Mouse (Mus musculus) kidney, embryonic 16.5 days (tissue): Measurements from ENCODE around the gene Xpnpep2. TPM values are rescaled to one million over a fixed set of nuclear protein-coding genes. Genes with fewer than 3 reads are reported as not detected.

Source experiments
- ATAC-seq: fragments of 200-750 bp; cut with Nextera tagmentation; 2 replicates; pipeline ENCODE4 v1.8.0; 2017; ENCODE audit warnings: moderate TSS enrichment; ENCODE audit not compliant: low FRiP score, low TSS enrichment
- H3K27ac ChIP-seq: fragments of 300-500 bp; sonication (generic); 2 replicates; pipeline ENCODE4 v1.5.1; 2014; ENCODE audit warnings: low read length
- H3K27me3 ChIP-seq: fragments of 300-500 bp; sonication (generic); 2 replicates; pipeline ENCODE4 v1.6.1; 2014; ENCODE audit warnings: low read length, control low read depth, mixed read lengths; ENCODE audit not compliant: insufficient read depth
- H3K36me3 ChIP-seq: fragments of 300-500 bp; sonication (generic); 2 replicates; pipeline ENCODE4 v1.6.1; 2014; ENCODE audit warnings: low read length, control low read depth, mixed read lengths; ENCODE audit not compliant: insufficient read depth
- H3K4me1 ChIP-seq: fragments of 300-500 bp; sonication (generic); 2 replicates; pipeline ENCODE4 v1.6.1; 2014; ENCODE audit warnings: low read length, control low read depth, mixed read lengths; ENCODE audit not compliant: insufficient read depth
- H3K4me2 ChIP-seq: fragments of 300-500 bp; sonication (generic); replicated peaks from 2 replicates; pipeline ENCODE4 v1.6.1; 2014; ENCODE audit warnings: low read depth, low read length
- H3K4me3 ChIP-seq: fragments of 300-500 bp; sonication (generic); 2 replicates; pipeline ENCODE4 v1.5.1; 2014; ENCODE audit warnings: mild to moderate bottlenecking, low read length
- H3K9ac ChIP-seq: fragments of 300-500 bp; sonication (generic); replicated peaks from 2 replicates; pipeline ENCODE4 v1.6.1; 2014; ENCODE audit warnings: low read length
- H3K9me3 ChIP-seq: fragments of 300-500 bp; sonication (generic); 2 replicates; pipeline ENCODE4 v1.6.1; 2016; ENCODE audit warnings: low read length, control low read depth
- WGBS: fragments of 180-500 bp; shearing (Covaris S2); extraction: QIAGEN DNeasy Blood & Tissue Kit; methylation state at CpG from one replicate; pipeline ENCODE4 v1.1.7; 2014; 5-methylcytosine and 5-hydroxymethylcytosine counted together
- polyA plus RNA-seq: library from polyadenylated mRNA; unstranded; fragments of >200 nt; fragmentation: Nextera tagmentation; extraction: Ambion mirVana; gene quantifications from 2 replicates; pipeline ENCODE4 v1.2.1, GENCODE M21; 2015

The Xpnpep2 gene
- polyA plus RNA-seq, 1 experiment from 2014 or later, result 8.3 TPM

GRCm38 (mm10) chrX:48092129-48092528 lies 16.4 kb upstream of the Xpnpep2 start:
- H3K4me3 ChIP-seq, result no peak overlapping the region
- no peaks in the 10 kb centered on the region for H3K9me3 ChIP-seq
- 53% methylated on average over 10 of the region's 10 CpGs for WGBS
- H3K9ac ChIP-seq, result no peak overlapping the region
- 0 out of 2 replicates have a peak, but pooled peaks cover 3% of the 10 kb centered on the region for H3K27me3 ChIP-seq
- H3K4me2 ChIP-seq, result no peak overlapping the region
- no peak overlapping the region for H3K27ac ChIP-seq
- no peaks in the 10 kb centered on the region for H3K4me1 ChIP-seq
- H3K36me3 ChIP-seq, result no peaks in the 10 kb centered on the region
- ATAC-seq, result no peak

GRCm38 (mm10) chrX:48093555-48093954 lies 15.0 kb upstream of the Xpnpep2 start:
- H3K36me3 ChIP-seq, result no peaks in the 10 kb centered on the region
- H3K4me3 ChIP-seq, result no peak overlapping the region
- H3K9ac ChIP-seq, result no peak overlapping the region
- no peak overlapping the region for H3K4me2 ChIP-seq
- no peak overlapping the region for H3K27ac ChIP-seq
- H3K27me3 ChIP-seq, result peaks cover 3% of the 10 kb centered on the region; the same call in 1 of the 2 replicates
- 42% methylated on average over 3 of the region's 3 CpGs for WGBS
- H3K9me3 ChIP-seq, result no peaks in the 10 kb centered on the region
- ATAC-seq, result no peak
- no peaks in the 10 kb centered on the region for H3K4me1 ChIP-seq

- Histone ChIP-seq H3K27me3 (peaks cover 3% of the 10 kb centered on the region; the same call in 1 of the 2 replicates), H3K4me2 (no peak overlapping the region), H3K9ac (no peak overlapping the region), H3K9me3 (no peaks in the 10 kb centered on the region), H3K27ac (no peak overlapping the region), H3K4me3 (no peak overlapping the region), H3K4me1 (no peaks in the 10 kb centered on the region), H3K36me3 (no peaks in the 10 kb centered on the region)
- no peak for ATAC-seq
- 75% methylated on average over 4 of the region's 4 CpGs for WGBS
Observed at GRCm38 (mm10) chrX:48094658-48095057, 13.9 kb upstream of the Xpnpep2 start.

GRCm38 (mm10) chrX:48096580-48096979 lies 11.9 kb upstream of the Xpnpep2 start:
- H3K4me1 ChIP-seq, result no peaks in the 10 kb centered on the region
- H3K9me3 ChIP-seq, result no peaks in the 10 kb centered on the region
- H3K4me2 ChIP-seq, result no peak overlapping the region
- peaks cover 3% of the 10 kb centered on the region; the same call in 1 of the 2 replicates for H3K27me3 ChIP-seq
- H3K36me3 ChIP-seq, result no peaks in the 10 kb centered on the region
- whole genome bisulfite sequencing, result 50% methylated on average over 8 of the region's 8 CpGs
- no peak overlapping the region for H3K9ac ChIP-seq
- H3K4me3 ChIP-seq, result no peak overlapping the region
- H3K27ac ChIP-seq, result no peak overlapping the region
- no peak for ATAC-seq

GRCm38 (mm10) chrX:48098470-48099129 lies 9.9 kb upstream of the Xpnpep2 start:
- WGBS, result 79% methylated on average over 9 of the region's 9 CpGs
- no peaks in the 10 kb centered on the region for H3K36me3 ChIP-seq
- H3K9me3 ChIP-seq, result no peaks in the 10 kb centered on the region
- H3K9ac ChIP-seq, result no peak overlapping the region
- H3K4me2 ChIP-seq, result no peak overlapping the region
- H3K27me3 ChIP-seq, result peaks cover 3% of the 10 kb centered on the region; the same call in 1 of the 2 replicates
- H3K4me1 ChIP-seq, result no peaks in the 10 kb centered on the region
- ATAC-seq, result no peak
- no peak overlapping the region for H3K4me3 ChIP-seq
- no peak overlapping the region for H3K27ac ChIP-seq

- Histone ChIP-seq H3K36me3 (no peaks in the 10 kb centered on the region), H3K4me2 (no peak overlapping the region), H3K9ac (no peak overlapping the region), H3K27me3 (peaks cover 3% of the 10 kb centered on the region; the same call in 1 of the 2 replicates), H3K9me3 (no peaks in the 10 kb centered on the region), H3K4me1 (no peaks in the 10 kb centered on the region), H3K27ac (no peak overlapping the region), H3K4me3 (no peak overlapping the region)
- 43% methylated on average over 1 of the region's 1 CpGs for WGBS
- ATAC-seq, result no peak
Observed at GRCm38 (mm10) chrX:48099871-48100270, 8.7 kb upstream of the Xpnpep2 start.

GRCm38 (mm10) chrX:48103256-48103655 lies 5.3 kb upstream of the Xpnpep2 start:
- 77% methylated on average over 3 of the region's 3 CpGs for WGBS
- H3K4me2 ChIP-seq, result no peak overlapping the region
- H3K27ac ChIP-seq, result no peak overlapping the region
- no peaks in the 10 kb centered on the region; the same call in 1 of the 2 replicates for H3K27me3 ChIP-seq
- no peak overlapping the region for H3K9ac ChIP-seq
- H3K4me1 ChIP-seq, result no peaks in the 10 kb centered on the region
- H3K4me3 ChIP-seq, result no peak overlapping the region
- no peaks in the 10 kb centered on the region for H3K9me3 ChIP-seq
- ATAC-seq, result no peak
- H3K36me3 ChIP-seq, result no peaks in the 10 kb centered on the region

GRCm38 (mm10) chrX:48104736-48105441 lies 3.6 kb upstream of the Xpnpep2 start:
- Histone ChIP-seq H3K27ac (no peak overlapping the region), H3K27me3 (no peaks in the 10 kb centered on the region), H3K36me3 (no peaks in the 10 kb centered on the region), H3K4me2 (no peak overlapping the region), H3K4me1 (no peaks in the 10 kb centered on the region), H3K9ac (no peak overlapping the region), H3K9me3 (no peaks in the 10 kb centered on the region), H3K4me3 (no peak overlapping the region)
- WGBS, result 90% methylated on average over 7 of the region's 7 CpGs
- ATAC-seq, result no peak

GRCm38 (mm10) chrX:48106226-48106625 lies 2.3 kb upstream of the Xpnpep2 start:
- Histone ChIP-seq H3K4me1 (no peaks in the 10 kb centered on the region), H3K27me3 (no peaks in the 10 kb centered on the region), H3K36me3 (no peaks in the 10 kb centered on the region), H3K27ac (no peak overlapping the region), H3K9ac (no peak overlapping the region), H3K4me3 (no peak overlapping the region), H3K9me3 (no peaks in the 10 kb centered on the region), H3K4me2 (no peak overlapping the region)
- WGBS, result 67% methylated on average over 3 of the region's 3 CpGs
- no peak for ATAC-seq

- 93% methylated on average over 3 of the region's 3 CpGs for WGBS
- no peak overlapping the region for H3K27ac ChIP-seq
Observed at GRCm38 (mm10) chrX:48109316-48109655, 761 bp downstream of the Xpnpep2 start.

More at GRCm38 (mm10) chrX:48109316-48109655, 761 bp downstream of the Xpnpep2 start:
- Histone ChIP-seq H3K4me3 (no peak overlapping the region), H3K9ac (no peak overlapping the region), H3K27me3 (peaks cover 4% of the 10 kb centered on the region; the same call in 1 of the 2 replicates), H3K9me3 (no peaks in the 10 kb centered on the region), H3K4me1 (no peaks in the 10 kb centered on the region), H3K36me3 (no peaks in the 10 kb centered on the region), H3K4me2 (no peak overlapping the region)
- no peak for ATAC-seq
